Mouse (Mus musculus) intestine, postnatal 0 days (tissue): ENCODE data around the gene Gm47959. TPM values are rescaled to one million over a fixed set of nuclear protein-coding genes. Genes with fewer than 3 reads are reported as not detected.
"Not testable (repeated sequence)": the region's sequence is repeated elsewhere in the genome, so short reads cannot be mapped to it uniquely, and the experiment has no call there.

ENCODE experiments used
- ATAC-seq: fragments of 200-750 bp; cut with Nextera tagmentation; 2 replicates; pipeline ENCODE4 v1.8.0; 2017; ENCODE audit warnings: mild to moderate bottlenecking, moderate TSS enrichment, moderate library complexity
- H3K27ac ChIP-seq: fragments of 300-500 bp; sonication (generic); 2 replicates; pipeline ENCODE4 v1.5.1; 2014; ENCODE audit warnings: mild to moderate bottlenecking, low read depth, low read length, moderate library complexity
- H3K27me3 ChIP-seq: fragments of 300-500 bp; sonication (generic); replicated peaks from 2 replicates; pipeline ENCODE4 v1.6.1; 2014; ENCODE audit warnings: low read length, mixed read lengths; ENCODE audit not compliant: control insufficient read depth, insufficient read depth
- H3K36me3 ChIP-seq: fragments of 300-500 bp; sonication (generic); 2 replicates; pipeline ENCODE4 v1.6.1; 2014; ENCODE audit warnings: mild to moderate bottlenecking, moderate library complexity; ENCODE audit not compliant: control insufficient read depth, insufficient read depth
- H3K4me1 ChIP-seq: fragments of 300-500 bp; sonication (generic); replicated peaks from 2 replicates; pipeline ENCODE4 v1.6.1; 2014; ENCODE audit warnings: antibody characterized with exemption, low read length, mixed read lengths; ENCODE audit not compliant: control insufficient read depth, insufficient read depth
- H3K4me2 ChIP-seq: fragments of 300-500 bp; sonication (generic); replicated peaks from 2 replicates; pipeline ENCODE4 v1.6.1; 2014; ENCODE audit warnings: low read depth, mild to moderate bottlenecking, moderate library complexity
- H3K4me3 ChIP-seq: fragments of 300-500 bp; sonication (generic); 2 replicates; pipeline ENCODE4 v1.5.1; 2014; ENCODE audit warnings: low read depth, low read length
- H3K9ac ChIP-seq: fragments of 300-500 bp; sonication (generic); 2 replicates; pipeline ENCODE4 v1.6.1; 2014; ENCODE audit warnings: mild to moderate bottlenecking, low read depth, low read length
- H3K9me3 ChIP-seq: fragments of 300-500 bp; sonication (generic); 2 replicates; pipeline ENCODE4 v1.6.1; 2016; ENCODE audit warnings: mixed run types; ENCODE audit not compliant: control insufficient read depth
- CTCF ChIP-seq: sonication (generic); IDR thresholded peaks from 2 replicates; pipeline ENCODE4 v1.5.1; 2016; ENCODE audit warnings: low read depth, mild to moderate bottlenecking, control low read depth, antibody characterized with exemption, moderate library complexity
- WGBS: fragments of 180-500 bp; shearing (Covaris S2); extraction: QIAGEN DNeasy Blood & Tissue Kit; methylation state at CpG from one replicate; pipeline ENCODE4 v1.1.7; 2014; 5-methylcytosine and 5-hydroxymethylcytosine counted together
- polyA plus RNA-seq: library from polyadenylated mRNA; unstranded; fragments of >200 nt; fragmentation: Nextera tagmentation; extraction: Ambion mirVana; gene quantifications from 2 replicates; pipeline ENCODE4 v1.2.1, GENCODE M21; 2015

The Gm47959 gene
- polyA plus RNA-seq: not detected in 2 replicates

DNA sequence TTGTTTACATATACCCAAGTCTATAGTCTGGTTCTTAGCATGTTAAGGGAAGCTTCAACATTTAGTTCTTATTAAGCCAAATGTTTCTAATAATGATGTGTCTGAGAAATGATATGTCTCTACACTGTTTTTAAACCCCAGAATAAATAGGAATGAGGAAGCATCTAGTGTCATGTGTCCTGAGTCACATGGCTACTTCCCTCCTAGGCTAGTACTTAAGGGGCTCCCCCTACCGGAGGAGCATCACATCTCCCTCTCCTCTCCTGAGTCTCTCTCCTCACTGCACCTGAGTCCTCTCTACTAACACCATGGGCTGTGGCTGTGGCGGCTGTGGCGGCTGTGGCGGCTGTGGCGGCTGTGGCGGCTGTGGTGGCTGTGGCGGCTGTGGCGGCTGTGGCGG is at the start of gene Gm47959:
TSS of gene Gm47959 (plus strand) at position 243 of the 400 bp plus-strand sequence.
- ATAC-seq, H3K27me3 ChIP-seq, H3K9me3 ChIP-seq, H3K4me2 ChIP-seq, H3K27ac ChIP-seq, H3K9ac ChIP-seq, H3K4me1 ChIP-seq, H3K36me3 ChIP-seq, H3K4me3 ChIP-seq: not testable (repeated sequence)
- WGBS: 97% methylated on average over 8 of the region's 9 CpGs

GRCm38 (mm10) chr1:82955913-82956312 is 44.4 kb upstream of the Gm47959 start, which contains the start of gene Gm7544:
Gm7544 (minus strand) TSS chr1:82956013.
- H3K36me3 ChIP-seq, H3K9me3 ChIP-seq, H3K4me3 ChIP-seq, H3K9ac ChIP-seq, ATAC-seq, H3K4me1 ChIP-seq, H3K27ac ChIP-seq, H3K27me3 ChIP-seq, H3K4me2 ChIP-seq: not testable (repeated sequence)

DNA sequence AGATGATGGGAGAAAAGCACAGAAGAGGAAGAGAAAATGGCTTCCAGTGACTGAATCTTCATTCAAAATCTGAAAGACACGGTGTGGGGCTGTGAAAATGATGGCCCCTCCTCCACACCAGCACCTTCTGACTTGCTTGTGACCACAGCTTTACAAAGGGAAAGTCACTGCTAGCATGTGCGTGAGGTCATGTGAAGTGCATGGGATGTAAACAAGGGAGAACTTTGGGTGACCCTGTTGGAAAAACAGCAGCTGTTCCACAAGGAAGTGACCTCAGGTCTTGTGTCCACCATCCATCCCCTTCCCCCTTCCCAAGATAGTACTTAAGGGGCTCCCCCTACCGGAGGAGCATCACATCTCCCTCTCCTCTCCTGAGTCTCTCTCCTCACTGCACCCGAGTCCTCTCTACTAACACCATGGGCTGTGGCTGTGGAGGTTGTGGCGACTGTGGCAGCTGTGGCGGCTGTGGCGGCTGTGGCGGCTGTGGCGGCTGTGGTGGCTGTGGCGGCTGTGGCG is 40.4 kb upstream of the Gm47959 start, which contains the start of gene Gm47955:
TSS of gene Gm47955 (plus strand) at position 417 of the 516 bp plus-strand sequence.
- no peaks in the 10 kb centered on the region for H3K27me3 ChIP-seq
- TF ChIP-seq CTCF: 0 out of 2 replicates have a peak, but pooled peaks have one; percentile 2
- H3K4me3 ChIP-seq: no peak within 1 kb of the TSS
- ATAC-seq: no peak
- 81% methylated on average over 8 of the region's 11 CpGs for WGBS
- no peaks in the 10 kb centered on the region for H3K36me3 ChIP-seq
- no peak within 1 kb of the TSS for H3K27ac ChIP-seq
- no peaks in the 10 kb centered on the region for H3K4me1 ChIP-seq
- H3K4me2 ChIP-seq: no peak within 1 kb of the TSS
- H3K9ac ChIP-seq: no peak within 1 kb of the TSS
- H3K9me3 ChIP-seq: no peaks in the 10 kb centered on the region

- no peak for ATAC-seq
- no peak overlapping the region for H3K9ac ChIP-seq
- H3K4me2 ChIP-seq: no peak overlapping the region
Observed at GRCm38 (mm10) chr1:82966413-82966812, 33.9 kb upstream of the Gm47959 start.

DNA sequence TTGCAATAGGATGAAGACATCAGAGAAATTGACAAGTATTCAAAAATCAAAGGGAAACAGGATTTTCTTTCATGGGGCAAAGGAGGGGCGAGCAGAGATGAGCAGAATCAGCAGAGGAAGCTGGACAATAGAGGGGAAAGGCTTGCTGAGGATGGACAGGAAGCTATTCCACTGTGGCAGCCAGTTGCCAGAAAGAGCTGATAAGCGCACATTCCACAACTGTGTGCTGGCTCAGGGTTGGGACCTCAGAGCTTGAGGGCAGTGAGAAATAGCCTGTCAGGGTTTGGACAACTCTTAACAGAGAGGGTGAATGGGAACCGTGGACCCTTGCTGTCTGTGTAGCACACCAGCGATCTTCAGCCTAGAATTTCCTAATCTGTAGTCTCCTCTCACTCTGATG is 28.3 kb upstream of the Gm47959 start:
- 46% methylated on average over 4 of the region's 4 CpGs for WGBS
- H3K9me3 ChIP-seq: no peaks in the 10 kb centered on the region
- H3K27ac ChIP-seq: no peak overlapping the region
- ATAC-seq: no peak
- TF ChIP-seq CTCF: no peak
- no peak overlapping the region for H3K9ac ChIP-seq
- H3K4me3 ChIP-seq: no peak overlapping the region
- H3K4me1 ChIP-seq: no peaks in the 10 kb centered on the region
- H3K36me3 ChIP-seq: no peaks in the 10 kb centered on the region
- no peak overlapping the region for H3K4me2 ChIP-seq
- H3K27me3 ChIP-seq: no peaks in the 10 kb centered on the region

More at GRCm38 (mm10) chr1:82966413-82966812, 33.9 kb upstream of the Gm47959 start:
- Histone ChIP-seq H3K9me3 (no peaks in the 10 kb centered on the region), H3K4me1 (no peaks in the 10 kb centered on the region), H3K4me3 (no peak overlapping the region), H3K36me3 (no peaks in the 10 kb centered on the region), H3K27me3 (no peaks in the 10 kb centered on the region), H3K27ac (no peak overlapping the region)
- no peak for TF ChIP-seq CTCF
- 71% methylated on average over 3 of the region's 3 CpGs for WGBS

DNA sequence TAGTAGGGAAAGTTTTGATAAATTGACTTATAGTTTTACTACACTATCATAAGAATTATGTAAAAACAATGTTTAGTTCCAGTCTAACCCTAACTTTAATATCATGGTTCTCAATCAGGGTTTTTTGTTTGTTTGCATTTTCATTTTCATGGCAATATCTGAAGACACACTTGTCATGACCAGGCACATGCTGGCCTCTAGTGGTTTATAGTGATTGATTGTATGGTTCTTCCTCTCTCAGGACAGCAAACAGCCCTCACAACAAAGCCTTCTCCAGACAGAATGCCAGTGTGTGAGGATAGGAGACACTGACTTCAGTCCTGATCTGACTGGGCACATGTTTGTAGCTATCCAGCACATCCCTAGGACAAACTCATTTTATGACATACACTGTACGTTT is 27.1 kb upstream of the Gm47959 start:
- Histone ChIP-seq H3K9ac (no peak overlapping the region), H3K27me3 (no peaks in the 10 kb centered on the region), H3K4me3 (no peak overlapping the region), H3K9me3 (no peaks in the 10 kb centered on the region), H3K27ac (no peak overlapping the region), H3K4me1 (no peaks in the 10 kb centered on the region), H3K4me2 (no peak overlapping the region), H3K36me3 (no peaks in the 10 kb centered on the region)
- peak; percentile 43 for TF ChIP-seq CTCF
- WGBS: 78% methylated on average over 1 of the region's 1 CpGs
- ATAC-seq: no peak

- Histone ChIP-seq H3K4me3 (no peak overlapping the region), H3K9ac (no peak overlapping the region), H3K4me2 (no peak overlapping the region), H3K4me1 (no peaks in the 10 kb centered on the region), H3K27me3 (no peaks in the 10 kb centered on the region), H3K27ac (no peak overlapping the region), H3K9me3 (no peaks in the 10 kb centered on the region), H3K36me3 (no peaks in the 10 kb centered on the region)
- ATAC-seq: no peak
- WGBS: 67% methylated on average over 6 of the region's 6 CpGs
- TF ChIP-seq CTCF: no peak
Observed at GRCm38 (mm10) chr1:82973901-82974300, 26.4 kb upstream of the Gm47959 start.
